Mouse (Mus musculus) frontal cortex, postnatal 10 days (tissue): ENCODE results near the gene Fgd6.

Source experiments
- DNase-seq, 2 experiments: peaks; one replicate each; pipeline ENCODE4 v3.0.0; 2022; ENCODE audit warnings: low spot score in 2 of 2, mixed read lengths in 1 of 2

Gene Fgd6

GRCm38 (mm10) chr10:94045301-94045700 lies 9.5 kb downstream of the Fgd6 start:
- no peak for DNase-seq

- no peak for DNase-seq
These were observed 11.2 kb downstream of the Fgd6 start for GRCm38 (mm10) chr10:94047024-94047423.

GRCm38 (mm10) chr10:94047845-94048559 lies 12.2 kb downstream of the Fgd6 start:
- no peak for DNase-seq

GRCm38 (mm10) chr10:94049121-94049520 lies 13.3 kb downstream of the Fgd6 start:
- no peak for DNase-seq

GRCm38 (mm10) chr10:94050736-94051135 lies 14.9 kb downstream of the Fgd6 start:
- no peak for DNase-seq

GRCm38 (mm10) chr10:94056487-94056886 lies 20.7 kb downstream of the Fgd6 start:
- no peak for DNase-seq

GRCm38 (mm10) chr10:94059618-94060055 lies 23.8 kb downstream of the Fgd6 start:
- DNase-seq: no peak

GRCm38 (mm10) chr10:94060190-94060589 lies 24.4 kb downstream of the Fgd6 start:
- no peak for DNase-seq

- DNase-seq: no peak
These were observed 26.6 kb downstream of the Fgd6 start for GRCm38 (mm10) chr10:94062357-94062756.

- DNase-seq: no peak
These were observed 31.1 kb downstream of the Fgd6 start for GRCm38 (mm10) chr10:94066896-94067295.

- DNase-seq: peak in 1 of 2 experiments; percentile 27
These were observed 32.9 kb downstream of the Fgd6 start for GRCm38 (mm10) chr10:94068701-94069100.

GRCm38 (mm10) chr10:94071641-94072040 lies 35.8 kb downstream of the Fgd6 start:
- no peak for DNase-seq

GRCm38 (mm10) chr10:94072261-94072915 lies 36.6 kb downstream of the Fgd6 start:
- DNase-seq: peak in 1 of 2 experiments; percentile 16

GRCm38 (mm10) chr10:94072916-94073465 lies 37.2 kb downstream of the Fgd6 start:
- DNase-seq: no peak

- no peak for DNase-seq
These were observed 41.4 kb downstream of the Fgd6 start for GRCm38 (mm10) chr10:94076966-94077825.

- DNase-seq: no peak
These were observed 44.9 kb downstream of the Fgd6 start for GRCm38 (mm10) chr10:94080740-94081139.

- DNase-seq: no peak
These were observed 46.4 kb downstream of the Fgd6 start for GRCm38 (mm10) chr10:94082040-94082734.

GRCm38 (mm10) chr10:94086315-94086714 lies 50.5 kb downstream of the Fgd6 start:
- DNase-seq: peak in 1 of 2 experiments; percentile 9

- peak in 1 of 2 experiments; percentile 18 for DNase-seq
These were observed 51.7 kb downstream of the Fgd6 start for GRCm38 (mm10) chr10:94087367-94088077.

- no peak for DNase-seq
These were observed 54.2 kb downstream of the Fgd6 start for GRCm38 (mm10) chr10:94090032-94090431.

GRCm38 (mm10) chr10:94093534-94093933 lies 57.7 kb downstream of the Fgd6 start:
- no peak for DNase-seq
